Comparison of ENCODE assay signal across 19 mouse cellular contexts in the genomic region with DNA sequence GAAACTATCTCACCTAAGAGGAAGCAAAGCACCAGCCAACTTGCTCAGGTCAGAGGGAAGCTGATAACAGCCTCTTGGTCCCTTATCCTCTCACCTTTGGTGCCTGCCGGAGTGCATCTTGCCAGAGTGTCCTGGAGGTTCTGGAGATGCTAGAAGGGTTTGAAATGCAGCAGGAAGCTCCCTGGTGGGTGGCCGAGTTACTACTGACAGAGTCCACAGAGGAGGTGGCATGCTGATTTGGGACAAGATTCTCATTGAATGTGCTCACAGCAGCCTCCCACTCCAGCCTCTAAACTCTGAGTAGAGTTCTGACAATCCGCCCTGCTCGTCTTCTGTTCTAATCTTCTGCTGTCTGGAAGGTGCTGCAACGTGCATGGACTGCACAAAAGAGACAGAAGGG.
DNase-seq lines count a peak whose midpoint lies in the region; TF ChIP-seq lines count a peak whose summit lies in the region.
"Had no signal": no experiment of that assay in that cellular context is flagged by ENCODE, and none has a peak within 500 bp of the region (broad histone marks: within the 10 kb centered on the region; RNA-seq: fewer than 3 reads in every experiment).

No protein-coding gene starts in this region.

- WGBS in thymus, adult 2 months = 96% methylated on average over 5 of the region's 5 CpGs

- no peak for TF ChIP-seq POLR2A in thymus, adult 2 months (IDR thresholded peaks at IDR 0.05; ENCODE audit: control insufficient read depth, extremely low read depth, insufficient read depth, low read length, poor library complexity)

- no peaks in the 10 kb centered on the region for H3K27me3 ChIP-seq in thymus, adult 2 months (ENCODE audit: control insufficient read depth, insufficient read depth, low read length)
- H3K27me3 ChIP-seq: hindbrain, embryonic 12.5 days; hindbrain, embryonic 15.5 days; Patski had no signal

- peak; percentile 8 to 19 for DNase-seq in cerebellum, postnatal 10 days
- no peak for DNase-seq in cerebellum, adult 8-10 months
- peak; percentile 55 for DNase-seq in heart, adult 11 months
- DNase-seq in heart, adult 9 months (ENCODE audit: low spot score in 2 of 2) = no peak
- DNase-seq in right cerebral cortex, adult 2 months (ENCODE audit: low spot score in 2 of 2) = peak; percentile 11 to 21
- no peak for DNase-seq in right cerebral cortex, postnatal 4 days
- no peak for DNase-seq in urinary bladder, postnatal 25 days (ENCODE audit: low spot score)
- no peak for DNase-seq in thymus, adult 2 months
- DNase-seq: adrenal gland, postnatal 10 days; adrenal gland, postnatal 36 days; cerebellum, adult 11 months; cerebellum, adult 2 months; forebrain, postnatal 0 days; gastrocnemius, postnatal 25 days; heart, adult 2 months had no signal

- TF ChIP-seq CTCF in thymus, adult 2 months (IDR thresholded peaks at IDR 0.05; ENCODE audit: borderline replicate concordance, control insufficient read depth, extremely low read depth, insufficient read depth, low read length, poor library complexity) = no peak

- H3K4me1 ChIP-seq in thymus, adult 2 months (replicated peaks; ENCODE audit: control insufficient read depth, insufficient read depth, low read length) = no peaks in the 10 kb centered on the region
- H3K4me1 ChIP-seq: hindbrain, embryonic 12.5 days had no signal

- no peak overlapping the region for H3K27ac ChIP-seq in thymus, adult 2 months (ENCODE audit: control insufficient read depth, insufficient read depth, low read length)
- H3K27ac ChIP-seq: forebrain, embryonic 10.5 days; heart, adult 2 months; hindbrain, embryonic 12.5 days; hindbrain, embryonic 15.5 days had no signal

- 0 out of 2 replicates have a peak, but pooled peaks cover 5% of the 10 kb centered on the region for H3K36me3 ChIP-seq in thymus, adult 2 months (ENCODE audit: control insufficient read depth, insufficient read depth, low read length)
- H3K36me3 ChIP-seq: hindbrain, embryonic 12.5 days; hindbrain, embryonic 15.5 days had no signal

- H3K4me3 ChIP-seq in thymus, adult 2 months (ENCODE audit: control insufficient read depth, insufficient read depth, low read length) = no peak overlapping the region
- H3K4me3 ChIP-seq: forebrain, embryonic 10.5 days; heart, adult 2 months; hindbrain, embryonic 12.5 days; hindbrain, embryonic 15.5 days had no signal

Comparison
In these comparisons a context has a peak if more than half of its experiments do, and no peak if none do; other contexts are left out.
1. DNase-seq: peak in cerebellum, postnatal 10 days (2 of 2), heart, adult 11 months (single experiment) and right cerebral cortex, adult 2 months (2 of 2); none in cerebellum, adult 8-10 months (single experiment), heart, adult 9 months (0 of 2), right cerebral cortex, postnatal 4 days (single experiment), urinary bladder, postnatal 25 days (single experiment) and thymus, adult 2 months (single experiment).